Mouse (Mus musculus): ENCODE results near the gene Reln. TPM values are rescaled to one million over a fixed set of nuclear protein-coding genes. Genes with fewer than 3 reads are reported as not detected.

Reln gene
- polyA plus RNA-seq, 1 experiment from 2014 or later: 14.5 TPM

DNA sequence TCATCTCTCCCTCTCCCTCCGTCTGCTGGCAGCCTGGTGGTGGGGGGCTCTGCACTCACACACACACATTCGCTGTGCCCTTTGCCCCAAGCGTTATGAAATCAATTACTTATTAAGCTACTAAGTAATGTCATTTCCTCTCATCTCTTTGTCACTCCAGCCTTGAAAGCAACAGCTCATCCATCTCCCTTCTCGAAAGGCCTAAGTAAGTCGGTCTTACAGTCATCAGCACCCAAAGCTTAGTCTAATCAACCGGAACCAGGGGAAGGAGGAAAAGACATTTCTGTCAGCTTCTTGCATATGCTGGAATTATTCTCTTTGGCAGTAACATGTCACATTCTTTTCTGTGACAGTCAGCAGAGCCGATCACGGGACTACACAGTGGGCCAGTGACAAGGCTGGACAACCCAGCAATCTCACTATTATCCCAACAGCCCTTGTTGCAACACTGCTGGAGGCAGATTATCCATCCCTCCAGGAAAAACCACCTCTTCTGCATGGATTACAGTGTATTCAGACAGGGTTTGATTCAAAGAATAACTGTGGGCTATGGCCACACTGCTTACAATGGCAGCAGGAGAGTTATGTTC is 149.1 kb downstream of the Reln start:
- WGBS: 69% methylated on average over 8 of the region's 8 CpGs
- Histone ChIP-seq H3K27me3 (ENCODE audit: insufficient read depth, low read length) (no peaks in the 10 kb centered on the region), H3K4me3 (replicated peaks; ENCODE audit: low read depth, low read length) (no peak overlapping the region), H3K27ac (no peak overlapping the region), H3K9me3 (replicated peaks; ENCODE audit: low read length) (no peaks in the 10 kb centered on the region), H3K4me2 (ENCODE audit: low read length) (no peak overlapping the region), H3K9ac (ENCODE audit: low read depth, low read length) (no peak overlapping the region), H3K36me3 (ENCODE audit: insufficient read depth, low read length) (no peaks in the 10 kb centered on the region), H3K4me1 (replicated peaks; ENCODE audit: insufficient read depth, low read length) (no peaks in the 10 kb centered on the region)
- ATAC-seq (replicated peaks; ENCODE audit: low FRiP score, low read depth): no peak
- TF ChIP-seq CTCF (IDR thresholded peaks at IDR 0.05; ENCODE audit: low read depth): no peak
- DNase-seq (ENCODE audit: low spot score): no peak

DNA sequence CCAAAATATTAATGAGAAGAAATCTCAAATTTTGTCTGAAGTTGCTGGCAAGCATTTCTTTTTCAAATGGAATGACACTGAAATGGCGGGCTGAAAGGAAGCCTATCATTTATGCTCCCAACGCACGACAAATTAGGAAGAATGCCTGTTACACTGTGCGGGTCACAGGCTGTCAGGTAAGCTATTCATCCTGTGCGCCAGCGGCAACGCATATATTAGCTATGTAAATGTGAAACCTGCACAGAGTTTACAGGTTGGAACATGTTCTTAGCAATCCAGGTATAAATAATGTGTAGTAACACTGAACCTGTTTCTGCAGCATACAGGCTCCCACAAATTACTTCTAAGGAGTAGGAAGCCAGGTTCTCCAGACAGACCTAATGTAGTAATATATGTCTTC is 152.7 kb downstream of the Reln start:
- TF ChIP-seq CTCF (IDR thresholded peaks at IDR 0.05; ENCODE audit: low read depth): no peak
- 64% methylated on average over 7 of the region's 7 CpGs for WGBS
- no peaks in the 10 kb centered on the region for H3K27me3 ChIP-seq (ENCODE audit: insufficient read depth, low read length)

DNA sequence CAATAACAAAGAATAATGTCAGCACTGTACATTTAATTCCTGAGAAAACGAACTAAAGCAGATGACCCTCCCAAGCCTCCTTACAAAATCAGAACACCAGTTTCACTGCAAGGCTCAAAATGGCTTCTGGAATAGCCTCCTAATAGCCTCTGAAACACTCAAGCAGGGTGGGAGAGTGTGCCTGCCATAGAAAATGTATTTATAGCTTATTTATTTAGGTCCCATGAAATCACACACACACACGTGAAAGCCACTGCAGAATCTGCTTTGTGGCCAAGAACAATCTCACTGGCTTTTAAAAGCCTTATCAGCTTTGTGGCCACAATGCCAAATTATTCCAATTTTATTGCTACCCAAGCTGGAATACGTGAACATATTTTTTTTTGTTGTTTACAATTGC is 154.2 kb downstream of the Reln start:
- ATAC-seq (replicated peaks; ENCODE audit: low FRiP score, low read depth) (no peak), DNase-seq (ENCODE audit: low spot score) (no peak)
- H3K4me3 ChIP-seq (replicated peaks; ENCODE audit: low read depth, low read length): no peak overlapping the region
- no peaks in the 10 kb centered on the region for H3K27me3 ChIP-seq (ENCODE audit: insufficient read depth, low read length)
- TF ChIP-seq CTCF (IDR thresholded peaks at IDR 0.05; ENCODE audit: low read depth): no peak
- H3K36me3 ChIP-seq (ENCODE audit: insufficient read depth, low read length): no peaks in the 10 kb centered on the region
- no peak overlapping the region for H3K27ac ChIP-seq
- no peaks in the 10 kb centered on the region for H3K9me3 ChIP-seq (replicated peaks; ENCODE audit: low read length)
- no peak overlapping the region for H3K4me2 ChIP-seq (ENCODE audit: low read length)
- H3K4me1 ChIP-seq (replicated peaks; ENCODE audit: insufficient read depth, low read length): no peaks in the 10 kb centered on the region
- WGBS: 64% methylated on average over 3 of the region's 3 CpGs
- H3K9ac ChIP-seq (ENCODE audit: low read depth, low read length): no peak overlapping the region

More for the DNA sequence above, 152.7 kb downstream of the Reln start:
- ATAC-seq (replicated peaks; ENCODE audit: low FRiP score, low read depth) (no peak), DNase-seq (ENCODE audit: low spot score) (no peak)
- Histone ChIP-seq H3K4me3 (replicated peaks; ENCODE audit: low read depth, low read length) (no peak overlapping the region), H3K9me3 (replicated peaks; ENCODE audit: low read length) (no peaks in the 10 kb centered on the region), H3K36me3 (ENCODE audit: insufficient read depth, low read length) (no peaks in the 10 kb centered on the region), H3K9ac (ENCODE audit: low read depth, low read length) (no peak overlapping the region), H3K4me2 (ENCODE audit: low read length) (no peak overlapping the region), H3K4me1 (replicated peaks; ENCODE audit: insufficient read depth, low read length) (no peaks in the 10 kb centered on the region), H3K27ac (no peak overlapping the region)

GRCm38 (mm10) chr5:22187599-22187998 is 156.9 kb downstream of the Reln start:
- no peak for ATAC-seq (replicated peaks; ENCODE audit: low FRiP score, low read depth)
- Histone ChIP-seq H3K4me3 (replicated peaks; ENCODE audit: low read depth, low read length) (no peak overlapping the region), H3K27ac (no peak overlapping the region), H3K9ac (ENCODE audit: low read depth, low read length) (no peak overlapping the region), H3K9me3 (replicated peaks; ENCODE audit: low read length) (no peaks in the 10 kb centered on the region), H3K27me3 (ENCODE audit: insufficient read depth, low read length) (no peaks in the 10 kb centered on the region), H3K4me2 (ENCODE audit: low read length) (no peak overlapping the region), H3K36me3 (ENCODE audit: insufficient read depth, low read length) (no peaks in the 10 kb centered on the region), H3K4me1 (replicated peaks; ENCODE audit: insufficient read depth, low read length) (no peaks in the 10 kb centered on the region)
- WGBS: 61% methylated on average over 3 of the region's 3 CpGs
- TF ChIP-seq CTCF (IDR thresholded peaks at IDR 0.05; ENCODE audit: low read depth): no peak
- no peak for DNase-seq (ENCODE audit: low spot score)

GRCm38 (mm10) chr5:22176480-22176879 is 168.0 kb downstream of the Reln start:
- H3K9me3 ChIP-seq (replicated peaks; ENCODE audit: low read length): no peaks in the 10 kb centered on the region
- no peak overlapping the region for H3K4me3 ChIP-seq (replicated peaks; ENCODE audit: low read depth, low read length)
- 82% methylated on average over 5 of the region's 5 CpGs for WGBS
- no peaks in the 10 kb centered on the region for H3K27me3 ChIP-seq (ENCODE audit: insufficient read depth, low read length)
- no peak for TF ChIP-seq CTCF (IDR thresholded peaks at IDR 0.05; ENCODE audit: low read depth)
- no peaks in the 10 kb centered on the region for H3K4me1 ChIP-seq (replicated peaks; ENCODE audit: insufficient read depth, low read length)
- ATAC-seq (replicated peaks; ENCODE audit: low FRiP score, low read depth): no peak
- no peak overlapping the region for H3K9ac ChIP-seq (ENCODE audit: low read depth, low read length)
- H3K36me3 ChIP-seq (ENCODE audit: insufficient read depth, low read length): no peaks in the 10 kb centered on the region
- H3K27ac ChIP-seq: no peak overlapping the region
- no peak for DNase-seq (ENCODE audit: low spot score)
- H3K4me2 ChIP-seq (ENCODE audit: low read length): no peak overlapping the region

GRCm38 (mm10) chr5:22171336-22171735 is 173.2 kb downstream of the Reln start:
- DNase-seq (ENCODE audit: low spot score): no peak
- no peaks in the 10 kb centered on the region for H3K4me1 ChIP-seq (replicated peaks; ENCODE audit: insufficient read depth, low read length)
- no peak for TF ChIP-seq CTCF (IDR thresholded peaks at IDR 0.05; ENCODE audit: low read depth)
- no peak for ATAC-seq (replicated peaks; ENCODE audit: low FRiP score, low read depth)
- 76% methylated on average over 5 of the region's 5 CpGs for WGBS
- H3K9ac ChIP-seq (ENCODE audit: low read depth, low read length): no peak overlapping the region
- H3K9me3 ChIP-seq (replicated peaks; ENCODE audit: low read length): no peaks in the 10 kb centered on the region
- H3K4me2 ChIP-seq (ENCODE audit: low read length): no peak overlapping the region
- no peaks in the 10 kb centered on the region for H3K27me3 ChIP-seq (ENCODE audit: insufficient read depth, low read length)
- H3K36me3 ChIP-seq (ENCODE audit: insufficient read depth, low read length): no peaks in the 10 kb centered on the region
- no peak overlapping the region for H3K27ac ChIP-seq
- no peak overlapping the region for H3K4me3 ChIP-seq (replicated peaks; ENCODE audit: low read depth, low read length)

Measured in kidney, postnatal 0 days (tissue).